Mouse (Mus musculus): ENCODE measurements at regions not wholly inside any gene's neighbourhood (a gene's known extent, or its start where the extent isn't known, plus 50 kb on each side); places are given as distances from the start of the nearest gene placed in this dataset.
"Not testable (repeated sequence)": the region's sequence is repeated elsewhere in the genome, so short reads cannot be mapped to it uniquely, and the experiment has no call there.

DNA sequence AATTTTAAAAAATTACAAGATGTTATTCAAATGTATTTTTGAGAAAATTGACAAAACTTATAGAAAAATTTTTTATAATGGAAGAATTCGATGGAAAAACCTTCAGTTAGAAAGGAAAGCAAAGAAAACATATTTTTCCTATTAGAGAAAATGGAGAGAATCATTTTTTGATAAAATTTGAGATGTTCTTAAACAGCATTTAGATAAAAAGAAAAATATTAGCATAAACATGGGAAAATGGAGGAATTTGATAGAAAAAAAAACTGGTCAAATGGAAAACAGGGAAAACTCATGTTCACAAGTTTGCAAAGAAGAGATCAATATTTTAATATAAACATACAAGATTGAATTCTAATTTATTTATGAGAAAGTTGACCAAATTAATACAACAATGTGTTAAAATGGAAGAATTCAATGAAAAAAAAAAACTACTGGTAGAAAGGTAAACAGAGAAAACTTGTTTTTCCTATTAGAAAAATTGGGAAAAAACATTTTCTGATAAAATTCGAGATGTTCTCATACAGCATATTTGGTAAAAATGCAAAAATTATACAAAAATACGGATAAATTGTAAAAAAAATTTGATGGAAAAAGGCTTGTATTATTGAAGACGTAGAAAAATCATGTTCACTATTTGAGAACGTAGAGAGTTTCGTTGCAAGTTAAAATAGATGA is 122.4 kb downstream of the 4932411N23Rik start:
- DNase-seq (ENCODE audit: low read depth) = peak; percentile 33

DNA sequence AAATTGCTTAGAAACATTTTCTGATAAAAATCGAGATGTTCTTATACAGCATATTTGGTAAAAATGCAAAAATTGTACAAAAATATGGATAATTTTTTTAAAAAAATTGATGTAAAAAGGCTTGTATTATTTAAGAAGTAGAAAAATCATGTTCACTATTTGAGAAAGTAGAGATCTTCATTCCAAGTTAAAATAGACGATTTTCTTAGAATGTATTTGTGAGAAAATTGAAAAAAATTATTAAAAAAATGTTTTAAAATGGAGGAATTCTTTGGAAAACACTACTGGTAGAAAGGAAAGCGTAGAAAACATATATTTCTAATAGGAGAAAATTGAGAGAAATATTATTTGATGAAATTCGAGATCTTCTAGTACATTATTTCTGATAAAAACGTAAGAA is 124.8 kb downstream of the 4932411N23Rik start:
- peak; percentile 3 for DNase-seq (ENCODE audit: low read depth)

DNA sequence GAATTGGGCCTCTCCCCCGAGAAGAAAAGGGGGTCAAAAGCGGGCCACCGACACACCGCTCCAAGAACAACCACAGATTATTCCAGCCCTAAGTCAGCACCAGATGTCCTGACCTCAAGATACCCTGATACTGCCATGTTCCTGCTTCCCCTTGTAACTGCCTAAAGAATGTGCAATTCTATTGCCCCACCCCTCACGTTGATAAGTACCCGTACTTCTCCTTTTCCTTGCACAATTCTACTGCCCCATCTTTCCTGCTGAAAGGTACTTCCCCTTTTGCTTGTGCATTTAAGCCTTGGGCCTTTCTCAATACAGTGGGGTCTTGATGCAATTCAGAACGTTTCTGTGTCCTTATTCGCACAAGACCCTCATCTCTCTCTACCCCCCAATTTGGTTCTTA is 130.6 kb downstream of the 4932411N23Rik start:
- DNase-seq (ENCODE audit: low read depth) = not testable (repeated sequence)

DNA sequence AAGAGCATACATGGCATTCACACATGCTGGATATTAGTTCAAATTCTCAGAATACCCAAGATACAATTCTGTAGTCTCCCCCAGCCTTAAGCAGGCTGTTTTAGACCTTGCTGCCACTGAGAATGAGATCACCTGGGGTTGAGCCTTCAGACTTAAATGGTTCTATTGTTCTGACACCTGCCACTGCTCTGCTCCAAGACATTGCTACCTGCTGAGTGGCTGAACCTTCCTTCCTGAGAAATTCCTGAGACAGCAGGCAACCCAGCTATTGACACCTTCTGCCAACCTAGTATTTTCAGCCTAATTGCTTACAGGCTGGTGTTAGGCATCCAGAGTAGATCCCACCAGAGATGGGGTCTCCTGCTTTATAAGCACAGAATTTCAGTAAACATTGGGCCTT is 159.9 kb downstream of the 4932411N23Rik start:
- DNase-seq (ENCODE audit: low read depth) = no peak

Data from NIH3T3 (cell line).